Mouse (Mus musculus) lung, postnatal 25 days (tissue): ENCODE data around the gene E130309D02Rik.

Source experiments
- DNase-seq: peaks from one replicate; pipeline ENCODE4 v3.0.0; 2022; ENCODE audit warnings: low spot score

E130309D02Rik gene

DNA sequence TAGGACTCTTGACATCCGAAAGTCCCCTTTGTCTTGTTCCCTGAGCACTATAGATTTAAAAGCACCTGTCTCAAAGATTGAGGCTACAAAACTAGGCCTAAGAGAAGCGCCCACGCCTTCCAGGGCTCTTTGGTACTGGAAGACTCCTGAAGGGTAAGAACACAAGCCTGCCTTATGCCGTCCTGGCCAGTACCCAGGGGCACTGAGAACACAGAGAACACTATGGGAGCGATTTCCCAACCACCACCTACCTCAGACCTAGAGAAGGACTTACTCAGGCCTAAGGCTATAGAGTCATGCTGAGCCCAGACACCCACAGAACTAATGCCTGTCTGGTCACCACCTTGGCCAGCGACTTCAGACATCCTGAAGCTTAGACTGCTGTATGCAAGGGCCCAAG lies 48.4 kb downstream of the E130309D02Rik start:
- DNase-seq: no peak

DNA sequence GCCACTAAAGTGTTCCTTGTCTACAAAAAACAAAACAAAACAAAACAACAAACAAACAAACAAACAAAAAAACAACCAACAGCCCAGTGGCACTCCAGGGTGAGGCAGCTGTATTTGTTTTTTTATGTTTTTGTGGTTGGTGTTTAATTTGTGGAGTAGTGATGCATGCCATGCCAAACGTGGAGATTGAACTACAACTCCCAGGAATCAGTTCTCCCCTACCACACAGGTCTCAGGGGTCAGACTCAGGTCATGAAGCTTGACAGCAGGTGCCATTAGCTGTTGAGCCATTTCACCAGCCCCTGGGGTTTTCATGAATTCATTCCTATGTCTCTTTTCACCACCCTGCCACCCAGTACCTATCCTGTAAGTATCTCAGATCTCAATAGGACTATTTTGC lies 49.8 kb downstream of the E130309D02Rik start:
- DNase-seq: no peak

DNA sequence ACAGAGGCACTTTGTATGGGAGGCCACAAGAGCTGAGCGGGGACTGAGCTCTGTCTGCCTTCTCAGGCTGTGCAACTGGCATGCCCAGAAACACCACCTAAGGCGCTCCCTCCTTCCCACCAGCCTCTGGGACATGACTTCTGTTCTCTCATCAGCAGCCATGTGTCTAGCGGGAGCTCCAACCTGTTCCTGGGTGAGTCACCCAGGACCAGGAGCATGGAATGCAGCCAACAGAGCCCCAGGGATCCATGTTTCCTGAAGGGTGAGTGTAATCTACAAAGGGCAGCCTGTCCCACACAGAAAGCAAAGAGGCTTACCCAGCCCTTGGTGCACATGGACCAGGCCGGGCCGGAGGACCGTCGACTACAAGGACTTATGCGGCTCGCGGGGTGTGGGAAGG lies 50.5 kb downstream of the E130309D02Rik start:
- no peak for DNase-seq

DNA sequence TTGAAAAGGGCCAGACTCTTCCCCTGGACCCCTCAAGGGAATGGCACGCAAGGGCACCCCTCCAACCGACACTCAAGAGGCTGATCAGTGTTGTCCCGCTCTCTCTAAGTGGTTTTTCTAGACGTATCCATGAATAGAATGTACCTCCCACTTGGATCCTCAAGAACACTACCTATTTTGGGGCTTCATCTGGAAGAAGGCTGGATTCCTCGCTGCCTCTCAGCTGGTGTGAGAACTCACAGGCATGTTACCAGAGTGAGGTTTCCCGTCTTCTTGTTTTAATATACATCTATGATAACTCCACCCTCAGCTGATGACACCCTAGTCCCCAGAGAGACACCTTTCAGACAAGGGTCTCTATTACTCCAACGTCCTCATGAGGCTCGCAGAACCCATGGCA lies 53.5 kb downstream of the E130309D02Rik start:
- no peak for DNase-seq

DNA sequence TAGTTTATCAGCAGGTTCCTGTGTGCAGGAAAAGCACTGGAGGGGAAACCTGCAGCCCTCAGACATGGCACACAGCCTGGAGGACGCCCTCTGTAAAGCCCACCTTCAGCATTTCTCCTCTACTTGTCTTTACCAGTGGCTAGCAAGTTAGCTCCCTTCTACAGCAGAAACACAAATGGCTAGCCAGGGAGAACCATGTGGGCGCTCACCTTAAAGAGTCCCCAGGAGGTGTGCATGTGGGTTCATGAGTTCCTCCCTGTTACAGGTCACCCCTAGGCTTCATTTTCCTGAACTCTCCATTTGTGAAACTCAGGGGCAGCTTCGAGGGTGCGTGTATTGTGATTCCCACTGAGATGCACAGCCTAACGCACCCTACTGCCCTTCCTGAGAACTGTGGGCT lies 59.4 kb downstream of the E130309D02Rik start:
- DNase-seq: no peak

DNA sequence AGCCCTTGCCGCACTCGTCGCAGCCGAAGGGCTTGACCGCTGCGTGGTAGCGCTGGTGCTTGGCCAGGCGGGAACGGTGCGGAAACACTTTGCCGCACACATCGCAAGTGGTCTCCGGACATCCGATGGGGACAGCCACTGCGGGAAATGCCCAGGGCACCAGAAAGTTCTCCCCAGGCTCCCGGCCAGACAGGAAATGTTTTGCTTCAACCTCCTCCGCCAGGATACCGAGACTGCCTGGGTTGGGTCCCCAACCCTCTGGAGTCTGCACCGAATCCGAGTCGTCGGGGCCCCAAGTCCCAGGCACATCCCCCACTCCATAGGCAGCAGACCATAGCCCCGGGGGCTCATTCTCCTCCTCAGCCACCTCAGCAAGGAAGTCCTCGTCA lies 60.0 kb downstream of the E130309D02Rik start:
- no peak for DNase-seq

DNA sequence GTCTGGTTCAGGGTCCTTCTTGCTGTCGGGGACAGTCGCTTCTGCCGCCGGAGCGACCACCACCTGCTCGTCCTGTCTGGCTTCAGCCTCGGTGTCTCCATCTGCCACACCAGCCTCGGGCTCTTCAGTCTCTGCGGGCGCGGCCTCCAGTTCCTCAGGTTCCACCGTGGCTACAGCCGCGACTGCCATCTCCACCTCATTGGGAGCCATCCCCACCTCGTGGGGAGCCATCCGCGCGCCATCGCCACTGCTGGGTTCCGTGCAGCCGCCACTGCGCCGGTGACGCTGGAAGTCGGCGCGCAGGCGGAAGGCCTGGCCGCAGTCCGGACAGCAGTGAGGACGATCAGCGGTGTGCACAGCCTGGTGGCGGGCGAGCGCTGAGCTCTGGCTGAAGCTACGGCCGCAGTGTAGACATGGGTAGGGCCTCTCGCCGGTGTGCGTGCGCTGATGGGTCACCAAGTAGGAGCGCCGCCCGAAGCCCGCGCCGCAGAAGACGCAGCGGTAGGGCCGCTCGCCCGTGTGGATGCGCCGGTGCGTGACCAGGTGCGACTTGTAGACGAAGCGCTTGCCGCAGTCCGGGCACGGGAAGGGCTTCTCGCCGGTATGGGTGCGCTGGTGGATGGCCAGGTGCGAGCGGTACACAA lies 60.6 kb downstream of the E130309D02Rik start:
- DNase-seq: no peak

DNA sequence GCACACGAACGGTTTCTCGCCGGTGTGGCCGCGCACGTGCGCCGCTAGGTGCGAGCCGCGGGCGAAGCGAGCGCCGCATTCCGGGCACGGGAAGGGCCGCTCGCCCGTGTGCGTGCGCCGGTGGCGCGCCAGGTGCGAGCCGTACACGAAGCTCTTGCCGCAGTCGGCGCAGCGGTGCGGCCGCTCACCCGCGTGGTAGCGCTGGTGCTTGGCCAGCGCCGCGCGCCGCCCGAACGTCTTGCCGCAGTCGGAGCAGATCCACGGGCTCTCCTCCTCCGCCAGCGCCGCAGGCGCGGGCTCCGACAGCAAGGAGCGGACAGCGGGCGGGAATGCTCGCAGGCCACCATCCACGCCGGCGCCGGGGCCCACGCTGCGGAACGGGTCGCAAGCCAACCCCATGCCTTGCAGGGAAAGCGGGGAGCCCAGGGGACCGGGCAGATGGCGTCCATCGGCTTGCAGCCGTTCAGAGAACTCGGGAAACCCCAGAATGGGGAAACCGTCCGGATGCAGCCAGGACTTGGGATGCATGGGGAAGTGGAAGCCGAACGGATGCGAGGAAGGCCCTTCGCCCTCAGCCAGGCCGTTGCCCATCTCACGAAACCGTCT lies 61.2 kb downstream of the E130309D02Rik start:
- no peak for DNase-seq

DNA sequence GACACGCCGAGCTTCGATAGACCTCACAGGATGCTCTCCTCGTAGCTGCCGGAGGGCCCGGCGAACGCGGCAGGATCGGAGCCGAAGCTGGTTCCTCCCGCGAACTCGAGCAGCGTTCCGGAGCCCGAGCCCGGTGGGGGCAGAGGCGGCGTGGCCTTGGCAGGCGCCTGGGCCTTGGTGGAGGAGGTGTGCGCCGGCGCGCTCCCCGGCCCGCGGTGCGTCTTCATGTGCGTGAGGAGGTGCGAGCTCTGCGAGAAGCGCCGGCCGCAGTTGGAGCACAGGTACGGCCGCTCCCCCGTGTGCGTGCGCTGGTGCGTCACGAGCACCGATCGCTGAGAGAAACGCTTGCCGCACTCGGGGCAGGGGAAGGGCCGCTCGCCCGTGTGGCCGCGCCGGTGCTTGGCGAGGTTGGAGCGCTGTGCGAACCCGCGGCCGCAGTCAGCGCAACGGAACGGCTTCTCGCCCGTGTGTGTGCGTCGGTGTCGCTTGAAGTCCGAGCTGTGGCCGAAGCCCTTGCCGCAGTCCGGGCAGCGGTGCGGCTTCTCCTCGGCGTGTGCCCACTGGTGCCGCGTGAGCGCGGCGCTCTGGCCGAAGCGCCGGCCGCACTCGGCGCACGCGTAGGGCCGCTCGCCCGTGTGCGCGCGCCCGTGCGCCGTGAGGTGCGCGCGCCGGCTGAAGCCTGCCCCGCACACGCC lies 61.8 kb downstream of the E130309D02Rik start:
- no peak for DNase-seq

DNA sequence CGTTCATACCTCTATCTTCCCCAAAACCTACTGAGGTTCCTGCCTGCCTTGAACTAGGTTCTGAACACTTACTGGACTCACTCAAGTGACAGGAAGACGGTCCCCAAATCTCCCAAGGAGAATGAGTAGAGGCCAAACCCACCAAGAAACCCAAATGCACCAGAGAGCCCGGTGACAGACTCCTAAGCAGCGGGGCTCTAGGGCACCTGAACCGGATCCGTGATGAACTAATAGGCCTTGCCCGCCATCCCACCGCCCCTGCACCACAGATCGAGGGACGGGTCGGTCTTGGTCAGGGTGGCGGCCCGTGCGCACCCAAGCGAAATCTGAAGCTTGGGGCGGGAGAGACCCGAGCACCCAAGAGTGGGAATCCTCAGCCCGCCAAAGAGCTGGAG lies 62.4 kb downstream of the E130309D02Rik start:
- DNase-seq: no peak

DNA sequence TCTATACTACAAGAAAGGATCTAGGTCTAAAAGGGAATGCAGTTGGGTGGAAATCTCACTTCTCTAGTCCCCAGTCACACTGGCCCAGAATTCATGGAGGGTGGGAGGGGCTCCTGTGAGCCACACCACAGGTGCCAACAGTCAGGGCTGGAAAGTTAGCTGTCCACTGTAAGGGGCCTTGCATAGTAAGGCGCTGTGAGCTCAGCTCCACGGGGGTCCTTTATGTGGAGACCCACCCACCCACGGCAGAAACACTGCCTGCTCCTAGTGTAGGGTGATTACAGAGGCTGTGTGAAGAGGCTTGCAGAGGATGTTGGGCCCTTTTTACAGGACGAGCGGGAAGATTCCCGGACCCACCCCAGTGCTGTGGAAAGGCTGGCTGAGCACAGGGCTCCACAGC lies 63.1 kb downstream of the E130309D02Rik start:
- no peak for DNase-seq
